In the genomic region with DNA sequence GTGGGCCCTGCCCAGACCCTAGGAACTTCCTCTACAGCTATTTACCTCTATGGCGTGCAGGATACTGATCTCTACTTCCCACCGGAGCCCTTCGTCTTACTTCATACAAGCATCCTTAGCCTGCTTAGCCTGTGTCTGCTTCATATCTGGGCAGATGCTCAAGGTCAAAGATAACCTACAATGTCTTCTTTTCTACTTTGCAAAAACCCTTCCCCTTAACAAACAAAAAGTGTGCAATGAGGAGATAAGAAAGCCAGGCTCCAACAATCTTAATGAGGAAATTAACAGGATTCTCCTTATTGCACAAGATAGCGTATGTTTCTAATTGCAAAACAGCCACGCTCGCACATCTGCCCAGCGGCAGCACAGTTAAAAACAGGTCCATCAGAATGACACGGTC, we compare ENCODE assay signal across 25 mouse cellular contexts.
A peak's percentile ranks its signal among the peaks of the same experiment; 100 is the strongest.
DNase-seq lines count a peak whose midpoint lies in the region; ATAC-seq and TF ChIP-seq lines count a peak whose summit lies in the region.
"Had no signal": no experiment of that assay in that cellular context is flagged by ENCODE, and none has a peak within 500 bp of the region (broad histone marks: within the 10 kb centered on the region; RNA-seq: fewer than 3 reads in every experiment).

No protein-coding gene starts in this region.

- peaks cover 29% of the 10 kb centered on the region for H3K36me3 ChIP-seq in liver, embryonic 16.5 days (ENCODE audit: control insufficient read depth, insufficient read depth)

- peak; percentile 48; the same call in 1 of the 2 replicates for ATAC-seq in liver, embryonic 16.5 days (ENCODE audit: low read depth)
- ATAC-seq: forebrain, postnatal 0 days; intestine, embryonic 15.5 days had no signal

- DNase-seq in layer of hippocampus, adult 2 months (ENCODE audit: low spot score in 2 of 2): no peak
- no peak for DNase-seq in layer of hippocampus, adult 8-10 months (ENCODE audit: low spot score in 2 of 2)
- peak; percentile 11 for DNase-seq in liver
- DNase-seq in gastrocnemius, adult 8-10 months (ENCODE audit: low spot score in 2 of 2): no peak
- no peak for DNase-seq in left cerebral cortex, postnatal 10 days (ENCODE audit: extremely low spot score in 1 of 2, low spot score in 2 of 2)
- no peak for DNase-seq in lung, postnatal 25 days (ENCODE audit: low spot score)
- no peak for DNase-seq in embryo, embryonic 11 days
- DNase-seq: adrenal gland, adult 2 months; cerebellum, adult 8-10 months; cerebellum, postnatal 36 days; forebrain, postnatal 0 days; kidney, adult 8-10 months; kidney, postnatal 10 days; layer of hippocampus, postnatal 36 days; lung, embryonic 14.5 days; lung, postnatal 36 days; thymus, adult 2 months had no signal

- H3K9ac ChIP-seq in liver, embryonic 16.5 days (ENCODE audit: low read depth, low read length): no peak overlapping the region
- H3K9ac ChIP-seq: forebrain, postnatal 0 days; intestine, embryonic 15.5 days; limb, embryonic 13.5 days; lung, embryonic 14.5 days had no signal

- no peaks in the 10 kb centered on the region for H3K9me3 ChIP-seq in liver, embryonic 16.5 days (replicated peaks; ENCODE audit: control insufficient read depth, low read length)
- H3K9me3 ChIP-seq: embryonic facial prominence, embryonic 10.5 days; heart, embryonic 10.5 days; intestine, embryonic 15.5 days had no signal

- peaks cover 7% of the 10 kb centered on the region for H3K4me1 ChIP-seq in liver, embryonic 16.5 days (ENCODE audit: control insufficient read depth, low read depth, low read length)
- H3K4me1 ChIP-seq: embryonic facial prominence, embryonic 10.5 days; heart, embryonic 10.5 days; intestine, embryonic 15.5 days; limb, embryonic 13.5 days had no signal

- 13% methylated on average over 8 of the region's 8 CpGs for WGBS in liver, embryonic 16.5 days (ENCODE audit: insufficient replicate concordance)

- intact Hi-C loops in left cerebral cortex, postnatal 10 days (cut with DNase I): no loop called here

- H3K4me2 ChIP-seq in liver, embryonic 16.5 days (ENCODE audit: low read depth, low read length): no peak overlapping the region
- H3K4me2 ChIP-seq: intestine, embryonic 15.5 days; limb, embryonic 13.5 days; lung, embryonic 14.5 days had no signal

- no peak overlapping the region for H3K4me3 ChIP-seq in layer of hippocampus, adult 2 months
- H3K4me3 ChIP-seq in liver, embryonic 16.5 days (ENCODE audit: low read depth, low read length): no peak overlapping the region
- H3K4me3 ChIP-seq: embryonic facial prominence, embryonic 10.5 days; forebrain, embryonic 10.5 days; heart, embryonic 10.5 days; hindbrain, embryonic 10.5 days; intestine, embryonic 15.5 days; limb, embryonic 13.5 days; midbrain, embryonic 10.5 days had no signal

- TF ChIP-seq CTCF in layer of hippocampus, adult 2 months (conservative IDR thresholded peaks at IDR 0.05): no peak

- H3K27ac ChIP-seq in layer of hippocampus, adult 2 months: peak overlapping the region; percentile 53
- no peak overlapping the region for H3K27ac ChIP-seq in liver, embryonic 16.5 days (ENCODE audit: low read length)
- H3K27ac ChIP-seq: embryonic facial prominence, embryonic 10.5 days; heart, embryonic 10.5 days; hindbrain, embryonic 10.5 days; intestine, embryonic 15.5 days; limb, embryonic 13.5 days; midbrain, embryonic 10.5 days had no signal

- H3K27me3 ChIP-seq in liver, embryonic 16.5 days (ENCODE audit: control insufficient read depth, insufficient read depth, low read depth, low read length): no peaks in the 10 kb centered on the region
- H3K27me3 ChIP-seq: intestine, embryonic 15.5 days; limb, embryonic 13.5 days had no signal
